Mouse (Mus musculus) forebrain, embryonic 14.5 days (tissue): ENCODE data around the gene Ceacam18. TPM values are rescaled to one million over a fixed set of nuclear protein-coding genes. Genes with fewer than 3 reads are reported as not detected.
"Not testable (repeated sequence)": the region's sequence is repeated elsewhere in the genome, so short reads cannot be mapped to it uniquely, and the experiment has no call there.

Experiments used
- ATAC-seq: fragments of 200-750 bp; cut with Nextera tagmentation; 2 replicates; pipeline ENCODE4 v1.8.0; 2017; ENCODE audit warnings: mild to moderate bottlenecking, moderate library complexity
- DNase-seq: peaks from one replicate; pipeline ENCODE4 v3.0.0-alpha.2; 2015; ENCODE audit warnings: low spot score
- H3K27ac ChIP-seq: fragments of 300-500 bp; sonication (generic); 2 replicates; pipeline ENCODE4 v1.5.1; 2014; ENCODE audit warnings: low read depth, mild to moderate bottlenecking, control low read depth, low read length, moderate library complexity
- H3K27me3 ChIP-seq: fragments of 300-500 bp; sonication (generic); replicated peaks from 2 replicates; pipeline ENCODE4 v1.6.1; 2014; ENCODE audit warnings: low read length, control low read depth, mixed read lengths; ENCODE audit not compliant: control insufficient read depth, insufficient read depth
- H3K36me3 ChIP-seq: fragments of 300-500 bp; sonication (generic); 2 replicates; pipeline ENCODE4 v1.6.1; 2014; ENCODE audit warnings: low read length, control low read depth; ENCODE audit not compliant: control insufficient read depth, insufficient read depth
- H3K4me1 ChIP-seq: fragments of 300-500 bp; sonication (generic); 2 replicates; pipeline ENCODE4 v1.6.1; 2014; ENCODE audit warnings: antibody characterized with exemption, low read length, control low read depth; ENCODE audit not compliant: control insufficient read depth, insufficient read depth
- H3K4me2 ChIP-seq: fragments of 300-500 bp; sonication (generic); 2 replicates; pipeline ENCODE4 v1.6.1; 2014; ENCODE audit warnings: mild to moderate bottlenecking, control low read depth, low read length
- H3K4me3 ChIP-seq: fragments of 300-500 bp; sonication (generic); 2 replicates; pipeline ENCODE4 v1.5.1; 2014; ENCODE audit warnings: low read depth, low read length, control low read depth
- H3K9ac ChIP-seq: fragments of 300-500 bp; sonication (generic); 2 replicates; pipeline ENCODE4 v1.6.1; 2014; ENCODE audit warnings: mild to moderate bottlenecking, low read length, control low read depth, moderate library complexity
- H3K9me3 ChIP-seq: fragments of 300-500 bp; sonication (generic); replicated peaks from 2 replicates; pipeline ENCODE4 v1.6.1; 2016; ENCODE audit warnings: low read length, control low read depth, mixed read lengths; ENCODE audit not compliant: control insufficient read depth
- WGBS: fragments of 180-500 bp; shearing (Covaris S2); extraction: QIAGEN DNeasy Blood & Tissue Kit; methylation state at CpG from one replicate; pipeline ENCODE4 v1.1.7; 2014; 5-methylcytosine and 5-hydroxymethylcytosine counted together
- polyA plus RNA-seq: library from polyadenylated mRNA; unstranded; fragments of >200 nt; fragmentation: Nextera tagmentation; extraction: Ambion mirVana; gene quantifications from 2 replicates; pipeline ENCODE4 v1.2.1, GENCODE M21; 2014

The Ceacam18 gene
- polyA plus RNA-seq, 1 experiment from 2014 or later, result not detected

GRCm38 (mm10) chr7:43672581-43673260, 38.2 kb downstream of the Ceacam18 start:
- H3K4me3 ChIP-seq, result peak overlapping the region; percentile 73
- H3K9ac ChIP-seq, result peak overlapping the region; percentile 72
- no peak overlapping the region for H3K27ac ChIP-seq
- ATAC-seq, result no peak; the same call in 1 of the 2 replicates
- H3K4me2 ChIP-seq, result peak overlapping the region; percentile 70
- no peaks in the 10 kb centered on the region for H3K27me3 ChIP-seq
- H3K9me3 ChIP-seq, result no peaks in the 10 kb centered on the region
- H3K4me1 ChIP-seq, result peaks cover 3% of the 10 kb centered on the region; the same call in 1 of the 2 replicates
- DNase-seq, result no peak
- WGBS, result 13% methylated on average over 10 of the region's 10 CpGs
- H3K36me3 ChIP-seq, result peaks cover 30% of the 10 kb centered on the region

DNA sequence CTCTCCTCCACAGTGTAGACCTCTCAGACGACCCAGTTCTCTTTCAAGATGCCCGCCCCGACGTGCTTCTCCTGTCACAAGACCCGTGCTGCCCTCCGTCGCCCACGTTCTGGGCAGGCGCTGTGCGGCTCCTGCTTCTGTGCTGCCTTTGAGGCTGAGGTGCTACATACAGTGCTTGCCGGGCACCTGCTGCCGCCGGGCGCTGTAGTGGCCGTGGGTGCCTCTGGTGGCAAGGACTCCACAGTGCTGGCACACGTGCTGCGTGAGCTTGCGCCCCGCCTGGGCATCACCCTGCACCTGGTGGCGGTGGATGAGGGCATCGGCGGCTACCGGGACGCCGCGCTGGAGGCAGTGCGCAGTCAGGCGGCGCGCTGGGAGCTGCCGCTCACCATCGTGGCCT, 40.6 kb downstream of the Ceacam18 start:
- H3K9me3 ChIP-seq, result no peaks in the 10 kb centered on the region
- peaks cover 3% of the 10 kb centered on the region; the same call in 1 of the 2 replicates for H3K4me1 ChIP-seq
- H3K27me3 ChIP-seq, result no peaks in the 10 kb centered on the region
- DNase-seq, result no peak
- WGBS, result 94% methylated on average over 32 of the region's 32 CpGs
- peaks cover 41% of the 10 kb centered on the region for H3K36me3 ChIP-seq
- H3K4me2 ChIP-seq, result no peak overlapping the region
- H3K4me3 ChIP-seq, result no peak overlapping the region
- H3K27ac ChIP-seq, result no peak overlapping the region
- no peak overlapping the region for H3K9ac ChIP-seq
- no peak for ATAC-seq

GRCm38 (mm10) chr7:43678517-43678916, 44.0 kb downstream of the Ceacam18 start:
- no peaks in the 10 kb centered on the region for H3K9me3 ChIP-seq
- peaks cover 41% of the 10 kb centered on the region for H3K36me3 ChIP-seq
- H3K27me3 ChIP-seq, result no peaks in the 10 kb centered on the region
- ATAC-seq (no peak), DNase-seq (peak; percentile 1)
- H3K27ac ChIP-seq, result no peak overlapping the region
- H3K4me1 ChIP-seq, result no peaks in the 10 kb centered on the region
- H3K4me2 ChIP-seq, result no peak overlapping the region
- no peak overlapping the region for H3K4me3 ChIP-seq
- H3K9ac ChIP-seq, result no peak overlapping the region

DNA sequence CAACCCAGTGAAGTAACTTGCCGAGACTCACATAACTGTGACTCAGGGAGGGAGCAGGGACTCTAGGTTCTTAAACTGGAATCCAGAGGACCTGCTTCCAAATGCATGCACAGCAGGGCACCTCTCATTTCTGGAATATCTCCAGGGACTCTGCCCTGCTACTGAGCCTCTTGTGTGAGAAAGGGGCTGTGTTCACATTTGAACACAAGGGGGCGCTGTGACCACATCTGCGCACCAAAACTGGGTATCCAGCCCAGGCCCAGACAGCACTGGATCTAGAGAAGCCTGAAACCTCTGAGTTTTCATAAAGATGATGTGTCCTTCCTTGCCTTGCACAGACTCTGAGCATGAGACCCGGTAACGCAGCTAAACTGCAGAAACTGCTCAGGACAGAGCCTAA, 46.5 kb downstream of the Ceacam18 start:
- DNase-seq (peak; percentile 59), ATAC-seq (0 out of 2 replicates have a peak, but pooled peaks have one; percentile 35)
- no peak overlapping the region for H3K27ac ChIP-seq
- no peak overlapping the region for H3K4me2 ChIP-seq
- WGBS, result 17% methylated on average over 5 of the region's 5 CpGs
- H3K9ac ChIP-seq, result no peak overlapping the region
- H3K36me3 ChIP-seq, result peaks cover 29% of the 10 kb centered on the region
- H3K9me3 ChIP-seq, result no peaks in the 10 kb centered on the region
- no peaks in the 10 kb centered on the region for H3K27me3 ChIP-seq
- H3K4me1 ChIP-seq, result no peaks in the 10 kb centered on the region
- H3K4me3 ChIP-seq, result no peak overlapping the region

DNA sequence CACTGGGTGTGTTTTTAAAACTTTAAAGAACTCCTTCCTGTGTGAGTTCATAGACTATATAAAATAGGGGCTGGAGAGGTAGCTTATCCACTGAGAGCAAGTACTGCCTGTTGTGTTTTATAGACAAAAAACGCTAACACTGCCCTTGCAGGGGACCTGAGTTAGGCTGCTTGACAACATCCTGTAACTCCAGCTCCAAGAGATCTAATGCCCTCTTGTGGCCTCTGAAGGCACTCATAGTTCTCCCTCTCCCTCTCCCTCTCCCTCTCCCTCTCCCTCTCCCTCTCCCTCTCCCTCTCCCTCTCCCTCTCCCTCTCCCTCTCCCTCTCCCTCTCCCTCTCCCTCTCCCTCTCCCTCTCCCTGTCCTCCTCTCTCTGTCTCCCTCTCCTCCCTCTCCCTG, 48.0 kb downstream of the Ceacam18 start:
- not testable (repeated sequence) for H3K4me3 ChIP-seq, ATAC-seq, H3K9me3 ChIP-seq, H3K27ac ChIP-seq, H3K27me3 ChIP-seq, H3K4me2 ChIP-seq, H3K9ac ChIP-seq, H3K4me1 ChIP-seq
- H3K36me3 ChIP-seq, result peaks cover 13% of the 10 kb centered on the region
- DNase-seq, result peak; percentile 6
- 17% methylated on average over 1 of the region's 1 CpGs for WGBS

DNA sequence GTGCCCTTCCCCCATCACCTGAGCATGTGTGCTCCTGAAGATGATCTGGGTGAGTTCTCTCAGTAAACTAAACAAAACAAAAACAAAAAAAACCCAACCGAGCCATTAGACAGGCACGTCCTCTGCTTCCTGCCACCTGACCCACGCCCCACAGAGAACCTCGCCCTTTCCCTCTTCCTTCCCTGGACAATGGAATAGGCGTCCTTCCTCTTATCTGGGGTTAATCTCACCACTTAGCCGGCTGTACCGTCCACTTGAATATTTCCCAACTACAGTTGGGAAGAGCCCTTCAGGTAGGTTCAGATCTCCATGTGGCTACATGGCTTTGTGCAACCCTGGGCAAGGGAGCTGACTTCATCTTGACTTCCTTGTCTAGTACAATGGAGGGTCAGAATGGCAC, 50.6 kb downstream of the Ceacam18 start:
- WGBS, result 83% methylated on average over 7 of the region's 7 CpGs
- H3K27ac ChIP-seq, result no peak overlapping the region
- no peaks in the 10 kb centered on the region for H3K27me3 ChIP-seq

GRCm38 (mm10) chr7:43690118-43690517, 55.6 kb downstream of the Ceacam18 start, which contains the start of gene Klk14:
Gene Klk14 (plus strand): TSS chr7:43690418.
- Histone ChIP-seq H3K9me3 (no peaks in the 10 kb centered on the region), H3K9ac (no peak within 1 kb of the TSS), H3K36me3 (no peaks in the 10 kb centered on the region), H3K4me3 (no peak within 1 kb of the TSS), H3K4me2 (no peak within 1 kb of the TSS), H3K27me3 (no peaks in the 10 kb centered on the region), H3K27ac (no peak within 1 kb of the TSS), H3K4me1 (no peaks in the 10 kb centered on the region)
- ATAC-seq (no peak), DNase-seq (no peak)

More for the DNA sequence above, 50.6 kb downstream of the Ceacam18 start:
- DNase-seq (no peak), ATAC-seq (no peak)
- Histone ChIP-seq H3K9ac (no peak overlapping the region), H3K4me2 (no peak overlapping the region), H3K4me3 (no peak overlapping the region), H3K4me1 (no peaks in the 10 kb centered on the region), H3K9me3 (no peaks in the 10 kb centered on the region), H3K36me3 (no peaks in the 10 kb centered on the region)

Other genes starting within 250 kb of the Ceacam18 start
- 0.09 TPM in 1 of 2 replicates, not detected in the other for gene Siglecg, start 226.5 kb upstream of the Ceacam18 start, polyA plus RNA-seq
- gene Lim2, start 207.0 kb upstream of the Ceacam18 start, polyA plus RNA-seq, result not detected in 2 replicates
- not detected in 2 replicates for gene Nkg7, start 197.6 kb upstream of the Ceacam18 start, polyA plus RNA-seq
- gene Cldnd2, start 193.9 kb upstream of the Ceacam18 start, polyA plus RNA-seq, result not detected in 2 replicates
- 156 and 182 TPM in 2 replicates for gene Etfb, start 190.6 kb upstream of the Ceacam18 start, polyA plus RNA-seq
- not detected in 2 replicates for gene Gm45233, start 190.6 kb upstream of the Ceacam18 start, polyA plus RNA-seq
- gene Vsig10l, start 171.6 kb upstream of the Ceacam18 start, polyA plus RNA-seq, result 3.2 and 6.5 TPM in 2 replicates
- 4.6 and 5.1 TPM in 2 replicates for gene Iglon5, start 144.6 kb upstream of the Ceacam18 start, polyA plus RNA-seq
- gene 4931406B18Rik, start 128.8 kb upstream of the Ceacam18 start, polyA plus RNA-seq, result not detected in 2 replicates
- gene Cd33, start 90.3 kb upstream of the Ceacam18 start, polyA plus RNA-seq, result 0.61 and 1.2 TPM in 2 replicates
- 7.6 and 9.0 TPM in 2 replicates for gene Zfp658, start 72.5 kb upstream of the Ceacam18 start, polyA plus RNA-seq
- 18.8 and 21.5 TPM in 2 replicates for gene Zfp719, start 55.1 kb upstream of the Ceacam18 start, polyA plus RNA-seq
- 0.47 and 0.53 TPM in 2 replicates for gene Zfp819, start 27.5 kb upstream of the Ceacam18 start, polyA plus RNA-seq
- gene Siglece, start 25.5 kb downstream of the Ceacam18 start, polyA plus RNA-seq, result 0.19 and 0.42 TPM in 2 replicates
- gene Ctu1, start 37.3 kb downstream of the Ceacam18 start, polyA plus RNA-seq, result 18.9 and 20.6 TPM in 2 replicates
- not detected in 2 replicates for gene Klk14, start 55.7 kb downstream of the Ceacam18 start, polyA plus RNA-seq
- not detected in 2 replicates for gene Klk13, start 77.9 kb downstream of the Ceacam18 start, polyA plus RNA-seq
- 0.19 TPM in 1 of 2 replicates, not detected in the other for gene Klk12, start 134.2 kb downstream of the Ceacam18 start, polyA plus RNA-seq
- not detected in 2 replicates for gene Klk11, start 139.9 kb downstream of the Ceacam18 start, polyA plus RNA-seq
- 0.13 TPM in 1 of 2 replicates, not detected in the other for gene Klk10, start 146.3 kb downstream of the Ceacam18 start, polyA plus RNA-seq
- not detected in 2 replicates for gene Klk9, start 157.2 kb downstream of the Ceacam18 start, polyA plus RNA-seq
- gene Klk8, start 162.9 kb downstream of the Ceacam18 start, polyA plus RNA-seq, result 7.1 and 9.6 TPM in 2 replicates
- not detected in 2 replicates for gene Klk7, start 176.6 kb downstream of the Ceacam18 start, polyA plus RNA-seq
- gene Klk6, start 189.8 kb downstream of the Ceacam18 start, polyA plus RNA-seq, result not detected in 2 replicates
- gene Klk5, start 207.3 kb downstream of the Ceacam18 start, polyA plus RNA-seq, result not detected in 2 replicates
- gene Klk4, start 246.5 kb downstream of the Ceacam18 start, polyA plus RNA-seq, result 0.69 and 0.86 TPM in 2 replicates